Mouse (Mus musculus): Measurements from ENCODE around the gene Atpif1.
"Not testable (repeated sequence)": the region's sequence is repeated elsewhere in the genome, so short reads cannot be mapped to it uniquely, and the experiment has no call there.

Gene Atpif1

GRCm38 (mm10) chr4:132492178-132493060, 41.0 kb downstream of the Atpif1 start:
- DNase-seq (ENCODE audit: low read depth, low spot score) = no peak

DNA sequence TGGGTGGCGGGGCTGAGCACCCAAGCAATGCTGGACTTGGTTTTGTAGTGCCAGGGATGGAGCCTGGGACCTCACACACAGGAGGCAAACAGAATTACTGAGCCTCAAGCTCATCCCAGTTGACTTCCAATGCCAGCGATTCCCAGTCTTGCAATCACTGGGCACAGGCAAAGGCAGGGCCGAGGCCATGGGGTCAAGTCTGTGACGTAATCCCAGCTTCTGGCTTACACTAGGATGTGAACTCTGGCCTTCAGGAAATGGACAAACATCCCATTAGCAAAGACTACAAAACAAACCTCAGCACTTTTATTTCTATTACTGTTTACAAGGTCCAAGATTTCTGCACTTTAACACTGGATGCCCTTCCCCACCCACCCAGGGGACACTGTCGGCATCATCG, 41.7 kb downstream of the Atpif1 start:
- DNase-seq (ENCODE audit: low read depth, low spot score) = no peak

GRCm38 (mm10) chr4:132491057-132491456, 42.4 kb downstream of the Atpif1 start:
- no peak for DNase-seq (ENCODE audit: low read depth, low spot score)

DNA sequence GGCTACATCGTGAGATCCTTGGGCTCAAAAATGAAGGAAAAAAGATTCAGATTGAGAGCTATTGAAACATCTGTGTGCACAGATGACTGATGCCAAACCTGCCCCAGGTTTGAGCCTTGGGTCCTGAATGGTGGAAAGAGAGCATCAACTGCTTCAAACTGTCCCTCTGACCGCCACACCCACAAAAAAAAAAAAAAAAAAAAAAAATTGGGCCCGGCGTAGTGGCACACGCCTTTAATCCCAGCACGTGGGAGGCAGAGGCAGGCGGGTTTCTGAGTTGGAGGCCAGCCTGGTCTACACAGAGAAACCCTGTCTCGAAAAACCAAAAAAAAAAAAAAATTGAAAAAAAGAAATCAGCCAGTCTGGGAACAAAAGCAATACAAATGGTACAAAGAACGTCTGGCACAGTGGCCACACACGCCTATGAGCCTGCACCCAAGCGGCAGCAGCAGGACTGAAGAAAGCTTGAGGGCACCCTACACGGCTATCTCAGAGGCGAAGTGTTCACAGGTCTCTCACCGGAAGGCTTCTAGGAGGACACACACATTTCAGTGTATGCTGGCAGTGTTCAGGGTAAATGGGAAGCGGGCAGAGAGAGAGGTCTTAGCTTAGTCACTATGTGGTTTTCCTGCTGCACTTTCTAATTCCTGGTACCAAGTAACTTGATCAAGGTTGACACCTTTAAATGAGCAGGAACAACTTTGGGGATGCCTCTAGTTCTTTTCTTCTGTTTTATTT, 43.0 kb downstream of the Atpif1 start:
- DNase-seq (ENCODE audit: low read depth, low spot score) = no peak

DNA sequence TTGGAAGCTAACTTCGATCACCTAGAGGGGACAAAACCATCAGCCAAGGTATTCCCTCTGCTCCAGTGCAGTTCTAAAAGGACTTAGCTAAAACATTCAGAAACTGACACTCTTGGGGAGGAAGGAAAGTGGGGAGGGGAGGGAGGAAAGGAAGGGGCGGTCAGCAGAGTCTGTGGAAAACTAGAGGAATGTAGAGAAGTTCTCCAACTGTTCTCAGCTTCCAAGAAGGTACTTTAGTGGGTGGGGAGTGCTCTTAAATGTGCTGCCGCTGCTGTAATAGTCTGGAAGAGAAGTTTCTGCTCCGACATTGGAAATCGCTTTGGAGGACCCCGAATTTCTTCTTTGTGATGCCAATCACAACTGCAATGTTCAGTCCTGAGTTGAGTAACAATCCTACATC, 44.5 kb downstream of the Atpif1 start:
- DNase-seq (ENCODE audit: low read depth, low spot score) = no peak

- DNase-seq (ENCODE audit: low read depth, low spot score) = no peak
Observed at GRCm38 (mm10) chr4:132488521-132488920, 44.9 kb downstream of the Atpif1 start.

GRCm38 (mm10) chr4:132484820-132485219, 48.6 kb downstream of the Atpif1 start:
- no peak for DNase-seq (ENCODE audit: low read depth, low spot score)

DNA sequence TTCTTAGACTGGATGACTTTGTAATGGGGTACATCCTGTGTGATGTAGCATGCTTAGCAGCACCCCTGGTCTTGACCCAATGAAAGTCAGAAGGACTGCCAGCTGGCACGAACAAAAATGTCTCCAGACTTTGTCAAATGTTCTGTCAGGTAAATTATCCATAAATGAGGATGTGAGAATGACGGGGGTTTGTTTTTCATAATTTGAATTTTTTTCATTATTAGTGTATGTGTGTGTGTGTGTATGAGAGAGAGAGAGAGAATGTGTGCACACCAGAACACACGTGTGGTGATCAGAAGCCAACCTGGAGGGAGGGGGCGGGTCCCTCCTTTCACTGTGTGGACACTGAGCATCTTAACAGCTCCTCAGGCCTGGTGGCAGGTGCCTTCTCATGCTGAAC, 49.2 kb downstream of the Atpif1 start:
- DNase-seq (ENCODE audit: low read depth, low spot score) = no peak

DNA sequence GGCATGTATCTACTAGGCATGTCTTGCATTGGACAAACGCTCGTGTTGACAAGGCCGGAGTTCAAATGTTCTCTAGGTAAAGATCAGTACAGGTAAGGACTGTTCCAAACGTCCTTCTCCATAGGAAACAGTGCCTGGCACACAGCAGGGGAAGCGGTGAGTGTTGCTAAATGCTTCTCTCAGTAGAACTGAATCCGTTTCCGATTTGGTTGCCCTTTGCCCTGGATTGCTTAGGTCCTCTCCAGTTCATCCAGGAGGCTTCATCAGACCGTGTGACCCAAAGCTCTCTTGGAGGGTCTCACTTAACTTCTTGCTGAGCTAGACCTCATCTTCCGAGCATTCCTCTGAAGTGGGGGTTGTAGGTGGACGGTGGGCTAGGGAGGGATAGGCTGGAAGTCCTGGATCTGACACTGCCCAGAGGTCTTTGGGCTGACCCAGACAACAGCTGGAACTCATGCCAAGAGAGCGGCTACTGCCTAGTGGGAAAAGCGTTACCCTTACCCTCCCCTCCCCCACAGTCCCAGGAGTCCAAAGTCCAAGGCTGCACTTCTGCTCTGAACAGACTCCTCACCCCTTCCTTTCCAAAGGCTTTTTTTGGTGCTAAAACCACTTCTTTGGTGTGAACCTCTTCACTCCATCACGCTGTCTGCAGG, 50.4 kb downstream of the Atpif1 start:
- no peak for DNase-seq (ENCODE audit: low read depth, low spot score)

DNA sequence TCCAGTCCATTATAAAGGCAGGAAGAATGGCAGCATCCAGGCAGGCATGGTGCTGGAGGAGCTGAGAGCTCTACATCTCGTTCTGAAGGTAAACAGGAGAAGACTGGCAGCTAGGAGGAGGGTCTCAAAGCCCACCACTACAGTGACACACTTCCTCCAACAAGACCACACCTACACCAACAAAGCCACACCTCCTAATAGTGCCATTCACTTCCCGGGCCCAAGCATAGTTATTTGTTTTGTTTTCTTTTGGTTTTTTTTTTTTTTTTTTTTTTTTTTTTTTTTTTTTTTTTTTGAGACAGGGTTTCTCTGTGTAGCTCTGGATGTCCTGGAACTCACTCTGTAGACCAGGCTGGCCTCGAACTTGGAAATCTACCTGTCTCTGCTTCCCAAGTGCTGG, 51.4 kb downstream of the Atpif1 start:
- DNase-seq (ENCODE audit: low read depth, low spot score) = not testable (repeated sequence)
